Mouse (Mus musculus) kidney, adult 2 months (tissue): ENCODE data around the gene Lce3d. TPM values are rescaled to one million over a fixed set of nuclear protein-coding genes. Genes with fewer than 3 reads are reported as not detected.

Source experiments
- DNase-seq: peaks from one replicate; pipeline ENCODE4 v3.0.0; 2021
- H3K27ac ChIP-seq: fragments of 200-500 bp; 2 replicates; pipeline ENCODE4 v1.5.1; 2012; ENCODE audit warnings: low read depth, low read length, control low read depth, inconsistent platforms; ENCODE audit not compliant: insufficient read depth
- H3K27me3 ChIP-seq: fragments of 200-500 bp; replicated peaks from 2 replicates; pipeline ENCODE4 v1.6.1; 2012; ENCODE audit warnings: mild to moderate bottlenecking, moderate library complexity, low read length, inconsistent platforms; ENCODE audit not compliant: control insufficient read depth, insufficient read depth
- H3K36me3 ChIP-seq: fragments of 200-500 bp; 2 replicates; pipeline ENCODE4 v1.6.1; 2012; ENCODE audit warnings: mild to moderate bottlenecking, moderate library complexity, low read length, inconsistent platforms; ENCODE audit not compliant: control insufficient read depth, insufficient read depth
- H3K4me1 ChIP-seq: fragments of 200-500 bp; 2 replicates; pipeline ENCODE4 v1.6.1; 2011; ENCODE audit warnings: low read length; ENCODE audit not compliant: control insufficient read depth, insufficient read depth
- H3K4me3 ChIP-seq: fragments of 200-500 bp; 2 replicates; pipeline ENCODE4 v1.5.1; 2011; ENCODE audit warnings: mild to moderate bottlenecking, low read depth, low read length, control low read depth; ENCODE audit not compliant: insufficient read depth
- CTCF ChIP-seq: fragments of 200-500 bp; conservative IDR thresholded peaks from 2 replicates; pipeline ENCODE4 v1.5.1; 2011; ENCODE audit warnings: low read depth, mild to moderate bottlenecking, control low read depth, low read length, moderate library complexity, mixed read lengths; ENCODE audit not compliant: insufficient read depth, insufficient read length
- POLR2A ChIP-seq: fragments of 200-500 bp; IDR thresholded peaks from one replicate; pipeline ENCODE4 v1.6.1; 2011; ENCODE audit warnings: low read depth, low read length, control low read depth
- WGBS: fragments of 180-500 bp; shearing (Covaris S2); methylation state at CpG from one replicate; pipeline ENCODE4 v1.1.7; 2018; 5-methylcytosine and 5-hydroxymethylcytosine counted together
- polyA plus RNA-seq: library from polyadenylated mRNA; depleted of rRNA; stranded (reverse); fragments of >200 nt; gene quantifications from 2 replicates; pipeline ENCODE4 v1.2.3, GENCODE M21; 2012; rRNA removed

Lce3d gene
- polyA plus RNA-seq, 1 experiment, result not detected

GRCm38 (mm10) chr3:92991926-92992325 lies 34.7 kb downstream of the Lce3d start, which contains the start of gene Lce3f:
TSS of gene Lce3f (plus strand) at chr3:92992226.
- Histone ChIP-seq H3K27me3 (no peaks in the 10 kb centered on the region), H3K27ac (no peak within 1 kb of the TSS), H3K4me3 (no peak within 1 kb of the TSS), H3K36me3 (no peaks in the 10 kb centered on the region), H3K4me1 (no peaks in the 10 kb centered on the region)
- no peak for DNase-seq
- TF ChIP-seq POLR2A (no peak), CTCF (no peak)

GRCm38 (mm10) chr3:92998691-92999090 lies 41.5 kb downstream of the Lce3d start:
- no peak overlapping the region for H3K27ac ChIP-seq
- no peaks in the 10 kb centered on the region for H3K4me1 ChIP-seq
- no peaks in the 10 kb centered on the region for H3K27me3 ChIP-seq
- TF ChIP-seq CTCF (peak; percentile 75), POLR2A (no peak)
- no peak overlapping the region for H3K4me3 ChIP-seq
- DNase-seq, result peak; percentile 68
- H3K36me3 ChIP-seq, result no peaks in the 10 kb centered on the region
- WGBS, result 4% methylated on average over 7 of the region's 7 CpGs

GRCm38 (mm10) chr3:93000621-93001020 lies 43.4 kb downstream of the Lce3d start:
- 59% methylated on average over 3 of the region's 3 CpGs for WGBS
- no peaks in the 10 kb centered on the region for H3K36me3 ChIP-seq
- no peak overlapping the region for H3K27ac ChIP-seq
- H3K27me3 ChIP-seq, result no peaks in the 10 kb centered on the region
- no peak for DNase-seq
- TF ChIP-seq POLR2A (no peak), CTCF (no peak)
- H3K4me3 ChIP-seq, result no peak overlapping the region
- no peaks in the 10 kb centered on the region for H3K4me1 ChIP-seq

GRCm38 (mm10) chr3:93002843-93003242 lies 45.7 kb downstream of the Lce3d start:
- Histone ChIP-seq H3K36me3 (no peaks in the 10 kb centered on the region), H3K27me3 (no peaks in the 10 kb centered on the region), H3K4me3 (no peak overlapping the region), H3K27ac (no peak overlapping the region), H3K4me1 (no peaks in the 10 kb centered on the region)
- 69% methylated on average over 4 of the region's 4 CpGs for WGBS
- no peak for DNase-seq
- no peak for TF ChIP-seq CTCF
- no peak for TF ChIP-seq POLR2A

Other genes starting within 250 kb of the Lce3d start
- not detected in 2 replicates for gene Lce1e, start 248.3 kb upstream of the Lce3d start, polyA plus RNA-seq
- not detected in 2 replicates for gene Lce1f, start 237.0 kb upstream of the Lce3d start, polyA plus RNA-seq
- not detected in 2 replicates for gene Gm38119, start 218.3 kb upstream of the Lce3d start, polyA plus RNA-seq
- gene Lce1g, start 205.1 kb upstream of the Lce3d start, polyA plus RNA-seq, result not detected in 2 replicates
- not detected in 2 replicates for gene Lce1h, start 192.3 kb upstream of the Lce3d start, polyA plus RNA-seq
- not detected in 2 replicates for gene Lce1i, start 178.5 kb upstream of the Lce3d start, polyA plus RNA-seq
- not detected in 2 replicates for gene Lce1j, start 166.9 kb upstream of the Lce3d start, polyA plus RNA-seq
- gene Lce1k, start 149.5 kb upstream of the Lce3d start, polyA plus RNA-seq, result not detected in 2 replicates
- not detected in 2 replicates for gene Kprp, start 130.1 kb upstream of the Lce3d start, polyA plus RNA-seq
- not detected in 2 replicates for gene Lce1l, start 106.1 kb upstream of the Lce3d start, polyA plus RNA-seq
- gene 2310050C09Rik, start 87.2 kb upstream of the Lce3d start, polyA plus RNA-seq, result not detected in 2 replicates
- not detected in 2 replicates for gene Lce3a, start 31.2 kb upstream of the Lce3d start, polyA plus RNA-seq
- not detected in 2 replicates for gene Lce3b, start 24.4 kb upstream of the Lce3d start, polyA plus RNA-seq
- gene Lce3c, start 12.9 kb upstream of the Lce3d start, polyA plus RNA-seq, result not detected in 2 replicates
- gene Lce3e, start 9.7 kb downstream of the Lce3d start, polyA plus RNA-seq, result not detected in 2 replicates
- not detected in 2 replicates for gene Lce3f, start 34.8 kb downstream of the Lce3d start, polyA plus RNA-seq
- gene Crct1, start 58.3 kb downstream of the Lce3d start, polyA plus RNA-seq, result not detected in 2 replicates
- gene Lce1m, start 61.7 kb downstream of the Lce3d start, polyA plus RNA-seq, result not detected in 2 replicates
- not detected in 2 replicates for gene Gm4858, start 111.4 kb downstream of the Lce3d start, polyA plus RNA-seq
- gene Crnn, start 187.4 kb downstream of the Lce3d start, polyA plus RNA-seq, result not detected in 2 replicates
- not detected in 2 replicates for gene Flg2, start 239.9 kb downstream of the Lce3d start, polyA plus RNA-seq